Mouse (Mus musculus) mouse embryonic stem cell (cell line): ENCODE measurements around the gene Zcchc3.
"Not testable (repeated sequence)": the region's sequence is repeated elsewhere in the genome, so short reads cannot be mapped to it uniquely, and the experiment has no call there.

Experiments used
- in situ Hi-C, 2 experiments: fragments of 300-500 bp; cut with MboI; formaldehyde crosslinking; loops; 1 replicate in 1 of 2; 3 replicates in 1 of 2; pipeline ENCODE4 v1.14.3; 2019 to 2020; ENCODE audit warnings: low sequenced_read_pairs in 2 of 2, low pct_unique_long_range_greater_than_20kb in 1 of 2, mixed read lengths in 1 of 2; ENCODE audit not compliant: unreplicated experiment in 1 of 2

The Zcchc3 gene

GRCm38 (mm10) chr2:152414591-152415165 is at the start of gene Zcchc3:
Gene Zcchc3, minus strand, starts transcription at chr2:152415027.
- in situ Hi-C loops = no loop called here

GRCm38 (mm10) chr2:152459241-152459640 is 44.4 kb upstream of the Zcchc3 start:
- in situ Hi-C loops = no loop called here

GRCm38 (mm10) chr2:152452101-152452781 is 37.4 kb upstream of the Zcchc3 start:
- in situ Hi-C loops = no loop called here

GRCm38 (mm10) chr2:152450241-152450640 is 35.4 kb upstream of the Zcchc3 start:
- in situ Hi-C loops = no loop called here

- in situ Hi-C loops = no loop called here
Observed at GRCm38 (mm10) chr2:152447461-152447860, 32.6 kb upstream of the Zcchc3 start.

GRCm38 (mm10) chr2:152446642-152447041 is 31.8 kb upstream of the Zcchc3 start:
- in situ Hi-C loops = no loop called here

- in situ Hi-C loops = no loop called here
Observed at GRCm38 (mm10) chr2:152443281-152443680, 28.5 kb upstream of the Zcchc3 start.

GRCm38 (mm10) chr2:152442322-152442721 is 27.5 kb upstream of the Zcchc3 start:
- in situ Hi-C loops = no loop called here

GRCm38 (mm10) chr2:152439833-152440232 is 25.0 kb upstream of the Zcchc3 start:
- in situ Hi-C loops = no loop called here

GRCm38 (mm10) chr2:152438963-152439362 is 24.1 kb upstream of the Zcchc3 start:
- in situ Hi-C loops = no loop called here

GRCm38 (mm10) chr2:152436983-152437860 is 22.4 kb upstream of the Zcchc3 start:
- in situ Hi-C loops = no loop called here

GRCm38 (mm10) chr2:152436405-152436901 is 21.6 kb upstream of the Zcchc3 start:
- in situ Hi-C loops = no loop called here

GRCm38 (mm10) chr2:152428481-152428880 is 13.7 kb upstream of the Zcchc3 start:
- in situ Hi-C loops = not testable (repeated sequence)

GRCm38 (mm10) chr2:152427493-152427892 is 12.7 kb upstream of the Zcchc3 start:
- in situ Hi-C loops = no loop called here

- in situ Hi-C loops = no loop called here
Observed at GRCm38 (mm10) chr2:152415786-152416185, 959 bp upstream of the Zcchc3 start.

GRCm38 (mm10) chr2:152415287-152415686 is 460 bp upstream of the Zcchc3 start, which contains the start of gene 6820408C15Rik:
Gene 6820408C15Rik, plus strand, starts transcription at chr2:152415587.
- in situ Hi-C loops = no loop called here

- in situ Hi-C loops = no loop called here
Observed at GRCm38 (mm10) chr2:152413765-152414584, 852 bp downstream of the Zcchc3 start.

GRCm38 (mm10) chr2:152413158-152413764 is 1.6 kb downstream of the Zcchc3 start:
- in situ Hi-C loops = no loop called here
